Mouse (Mus musculus) kidney, postnatal 4 days (tissue): ENCODE results near the gene Ltbp2.

Experiments used
- DNase-seq, 2 experiments: peaks; one replicate each; pipeline ENCODE4 v3.0.0; 2021; ENCODE audit warnings: mixed read lengths in 2 of 2

The Ltbp2 gene

DNA sequence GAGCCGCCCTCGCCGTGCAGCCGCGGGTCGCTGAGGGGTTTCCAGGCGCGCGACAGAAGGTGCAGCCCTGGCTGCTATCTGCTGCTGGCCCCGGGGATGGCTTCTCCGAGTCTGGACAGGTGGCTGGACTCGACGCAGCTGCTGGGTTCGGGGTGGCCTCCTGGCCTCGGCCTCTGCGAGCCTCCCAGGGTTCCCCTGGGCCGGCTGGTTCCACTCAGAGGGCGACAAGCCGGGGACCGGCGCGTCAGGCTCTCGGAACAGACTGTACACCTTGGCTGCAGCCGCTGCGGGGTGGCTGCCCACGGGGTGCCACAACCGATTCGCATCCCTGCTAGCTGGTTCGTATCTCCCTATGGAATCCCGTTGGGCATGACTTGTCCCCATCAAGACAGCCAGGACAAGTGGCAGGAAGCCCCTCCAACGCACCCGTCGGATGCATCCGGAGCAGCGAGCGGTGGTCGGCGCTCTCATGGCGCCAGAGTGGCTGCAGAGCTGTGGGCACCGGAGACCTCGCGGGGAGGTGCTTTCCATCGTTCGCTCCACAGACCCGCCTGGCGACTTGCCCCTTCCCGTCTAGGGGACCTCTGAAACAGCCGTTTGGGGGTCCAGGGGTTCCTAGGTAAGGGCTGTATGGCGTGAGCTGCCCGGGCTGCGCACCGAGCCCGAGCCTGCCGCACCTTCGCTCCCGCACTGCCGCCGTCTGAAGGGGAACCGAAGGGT lies 411 bp downstream of the Ltbp2 start:
- peak; percentile 31 to 44 for DNase-seq

DNA sequence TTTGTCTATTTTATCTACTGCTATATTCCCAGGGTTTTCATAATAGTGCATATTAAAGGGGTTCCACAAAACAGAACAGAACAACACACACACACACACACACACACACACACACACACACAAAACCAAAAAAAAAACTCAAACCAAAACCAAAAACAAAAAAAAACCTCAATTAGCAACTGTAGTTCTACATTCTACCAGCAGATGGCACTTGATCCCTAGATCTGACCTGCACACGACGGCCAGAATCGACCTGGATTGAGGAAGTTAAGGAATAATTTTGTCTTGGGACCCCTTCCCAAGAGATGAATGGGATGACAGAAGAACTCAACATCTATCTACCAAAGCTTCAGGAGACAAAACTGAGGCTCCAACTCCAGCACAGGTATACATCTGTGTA lies 2.9 kb downstream of the Ltbp2 start:
- DNase-seq: no peak

DNA sequence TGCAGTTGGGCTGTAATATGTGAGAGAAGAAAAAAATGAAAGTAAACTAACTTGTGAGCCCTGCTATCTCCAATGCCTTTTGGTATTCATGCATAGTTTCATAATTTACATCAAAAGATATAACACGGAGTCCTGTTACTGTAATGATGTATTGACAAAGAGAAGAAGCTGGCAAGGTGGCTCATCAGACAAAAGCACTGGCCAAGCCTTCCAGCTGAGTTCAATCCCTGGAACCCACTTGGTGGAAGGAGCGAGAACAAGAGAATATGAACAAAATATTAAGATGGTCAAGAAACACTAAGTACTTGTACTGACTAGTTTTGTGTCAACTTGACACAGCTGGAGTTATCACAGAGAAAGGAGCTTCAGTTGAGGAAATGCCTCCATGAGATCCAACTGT lies 4.0 kb downstream of the Ltbp2 start:
- DNase-seq: no peak

DNA sequence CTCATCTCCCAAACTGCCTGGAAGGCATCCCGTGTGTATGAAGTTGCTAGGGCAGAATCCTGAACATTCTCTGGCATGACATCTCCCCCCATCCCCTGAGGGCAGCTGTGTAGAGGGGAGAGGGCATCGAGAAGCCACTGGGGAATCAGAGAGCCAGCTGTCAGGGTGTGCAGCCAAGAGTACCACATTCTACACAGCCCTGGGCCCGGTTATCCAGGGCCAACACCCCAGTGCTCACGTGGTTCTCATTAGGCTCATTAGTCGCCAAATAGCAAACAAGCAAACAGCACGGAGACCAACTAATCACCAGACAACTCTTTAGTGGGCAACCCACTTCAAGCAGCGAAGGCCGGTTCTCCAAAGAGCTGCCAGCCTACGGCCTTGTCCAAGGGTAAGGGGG lies 10.9 kb downstream of the Ltbp2 start:
- no peak for DNase-seq

DNA sequence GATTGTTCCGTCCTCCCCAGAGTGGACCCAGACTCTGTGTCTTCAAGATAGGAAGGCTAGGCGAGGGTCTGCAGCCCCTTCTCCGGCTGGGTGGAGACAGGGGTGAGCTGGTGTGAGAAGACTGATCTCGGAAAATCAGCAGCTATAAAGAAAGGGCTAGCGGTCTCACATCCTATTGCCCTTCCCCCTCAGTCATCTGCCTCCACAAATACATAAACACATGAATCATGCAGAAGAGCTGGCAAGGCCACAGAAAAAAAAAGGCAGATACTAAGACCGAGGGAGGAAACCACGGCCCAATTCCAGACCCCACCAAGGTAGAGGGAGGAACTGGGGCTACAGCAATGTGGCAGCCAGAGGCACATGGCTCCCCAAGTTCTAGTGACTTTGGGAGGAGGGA lies 11.5 kb downstream of the Ltbp2 start:
- no peak for DNase-seq

DNA sequence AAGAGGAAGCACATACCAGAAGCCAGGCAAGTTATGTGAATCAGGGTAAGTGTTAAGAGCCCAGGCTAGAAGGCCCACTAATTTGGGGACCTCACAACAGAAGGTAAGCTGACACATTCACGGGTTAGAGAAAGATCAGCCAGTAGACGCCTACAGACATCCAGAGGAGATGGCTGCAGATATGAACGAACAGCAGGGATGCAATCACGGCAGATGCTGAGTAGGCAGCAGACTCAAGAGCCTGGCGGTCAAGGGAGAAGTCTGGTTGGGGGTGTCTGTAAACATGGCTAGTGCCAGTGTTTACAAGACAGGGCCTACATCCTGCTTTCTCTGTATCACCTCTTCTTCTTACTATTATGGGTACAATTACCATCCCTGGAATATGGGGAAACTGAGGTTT lies 13.1 kb downstream of the Ltbp2 start:
- no peak for DNase-seq

DNA sequence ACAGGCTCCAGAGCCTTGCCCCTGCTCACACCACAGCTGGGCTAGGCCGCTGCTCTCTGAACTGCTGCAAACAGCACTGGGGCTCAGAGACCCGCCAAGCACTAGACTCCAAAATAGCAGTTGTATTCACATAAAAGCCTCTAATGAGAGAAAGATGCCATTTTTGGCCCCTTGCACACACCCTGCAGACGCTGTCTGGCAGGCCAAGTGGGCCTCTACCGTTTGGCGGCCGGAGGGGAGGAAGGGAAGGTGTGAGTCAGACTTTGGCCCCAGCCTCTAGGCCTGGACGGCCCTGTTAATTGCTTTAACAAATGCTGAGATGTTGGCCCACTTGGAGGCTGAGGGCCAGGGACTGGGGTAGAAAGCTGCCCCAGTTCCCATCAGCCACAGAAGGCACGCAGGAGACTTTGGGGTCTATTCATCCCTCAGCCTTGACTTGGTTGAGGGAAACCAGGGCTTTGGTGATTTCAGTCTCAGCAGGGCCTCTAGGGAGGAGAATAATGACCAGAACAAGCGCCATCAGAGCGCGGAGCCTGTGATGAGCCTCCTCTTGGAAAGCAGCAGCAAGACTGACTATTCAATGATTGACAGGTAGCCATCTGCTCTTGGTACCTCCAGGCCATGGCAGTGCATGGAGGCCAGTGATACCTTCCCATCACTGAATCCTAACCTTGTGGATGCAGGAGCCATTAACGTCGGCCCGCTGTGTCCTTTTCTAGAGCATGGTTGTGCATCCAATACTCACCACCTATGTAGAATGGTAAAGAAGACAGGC lies 14.0 kb downstream of the Ltbp2 start:
- DNase-seq: no peak

DNA sequence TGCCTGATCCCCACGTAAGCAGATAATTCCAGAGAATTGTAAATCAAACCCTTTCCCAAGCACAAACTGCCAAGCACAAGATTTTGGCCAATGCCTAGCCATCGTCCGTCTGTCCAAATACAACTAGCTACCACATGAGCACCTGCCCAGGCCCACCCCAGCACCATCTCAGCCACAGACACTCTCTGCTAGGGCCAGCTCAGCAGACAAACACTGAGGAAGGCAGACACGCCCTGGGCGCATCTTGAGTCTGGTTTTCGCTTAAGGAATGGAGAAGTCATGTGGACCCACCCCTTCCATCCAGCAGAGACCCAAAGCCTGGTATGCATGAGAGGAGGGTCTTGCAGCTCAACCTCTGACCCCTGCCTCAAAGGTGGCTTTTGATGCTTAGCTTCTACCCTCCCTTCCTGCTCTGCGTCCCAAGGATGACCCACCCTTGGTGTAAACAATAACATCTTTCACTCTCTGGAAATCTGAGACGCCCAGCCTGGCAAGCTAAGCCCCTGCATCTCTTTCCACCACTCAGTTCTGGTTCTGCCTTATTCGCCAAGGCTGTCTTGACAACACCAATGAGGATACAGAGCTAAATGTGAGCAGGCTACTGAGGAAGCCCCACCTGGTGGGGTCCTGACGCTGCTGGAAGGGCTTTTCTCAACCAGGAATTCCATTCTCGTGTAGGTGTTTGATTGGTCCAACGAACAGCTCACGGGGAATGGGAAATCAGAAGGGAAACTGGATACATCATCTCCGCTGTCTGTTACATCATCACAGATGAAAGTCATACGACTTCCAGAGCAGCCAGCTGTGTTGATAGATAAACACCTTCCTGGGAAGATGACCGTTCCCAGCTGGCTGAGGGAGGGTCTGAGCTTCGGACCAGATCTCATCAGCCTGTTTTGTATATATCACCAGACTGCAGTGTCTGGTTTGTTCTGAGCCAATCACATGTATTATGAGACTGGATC lies 17.9 kb downstream of the Ltbp2 start:
- DNase-seq: no peak

DNA sequence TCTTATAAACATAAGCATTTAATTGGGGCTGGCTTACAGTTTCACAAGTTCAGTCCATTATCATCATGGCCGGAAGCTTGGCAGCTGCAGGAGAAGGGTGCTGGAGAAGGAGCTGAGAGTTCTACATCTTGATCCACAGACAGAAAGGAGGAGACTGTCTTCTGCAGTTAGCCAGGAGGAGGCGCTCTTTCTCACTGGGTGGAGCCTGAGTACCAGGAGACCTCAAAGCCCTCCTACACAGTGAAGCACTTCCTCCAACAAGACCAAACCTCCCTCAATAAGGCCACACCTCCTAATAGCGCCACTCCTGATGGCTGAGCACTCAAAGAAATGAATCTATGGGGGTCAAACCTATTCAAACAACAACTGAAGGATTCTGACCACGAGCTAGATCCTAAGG lies 18.6 kb downstream of the Ltbp2 start:
- DNase-seq: no peak

DNA sequence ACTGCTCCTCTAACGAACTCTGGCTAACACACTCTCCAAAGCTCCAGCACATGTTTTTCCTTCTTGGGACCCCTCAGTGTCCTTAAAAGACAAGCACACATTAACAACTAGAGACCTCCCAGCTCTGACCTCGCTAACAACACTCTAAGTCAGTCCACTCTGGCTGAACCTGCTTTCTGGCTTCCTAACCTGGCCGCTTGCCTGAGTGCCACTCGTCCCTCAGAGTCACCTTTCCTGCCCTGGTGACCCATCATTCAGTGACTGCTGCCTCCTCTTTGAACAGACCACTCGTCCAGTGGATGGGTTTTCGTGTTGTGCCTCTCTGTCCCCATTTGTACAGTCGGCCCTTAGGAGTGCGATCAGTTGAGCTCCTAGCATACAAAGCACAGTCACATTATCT lies 19.8 kb downstream of the Ltbp2 start:
- DNase-seq: no peak

DNA sequence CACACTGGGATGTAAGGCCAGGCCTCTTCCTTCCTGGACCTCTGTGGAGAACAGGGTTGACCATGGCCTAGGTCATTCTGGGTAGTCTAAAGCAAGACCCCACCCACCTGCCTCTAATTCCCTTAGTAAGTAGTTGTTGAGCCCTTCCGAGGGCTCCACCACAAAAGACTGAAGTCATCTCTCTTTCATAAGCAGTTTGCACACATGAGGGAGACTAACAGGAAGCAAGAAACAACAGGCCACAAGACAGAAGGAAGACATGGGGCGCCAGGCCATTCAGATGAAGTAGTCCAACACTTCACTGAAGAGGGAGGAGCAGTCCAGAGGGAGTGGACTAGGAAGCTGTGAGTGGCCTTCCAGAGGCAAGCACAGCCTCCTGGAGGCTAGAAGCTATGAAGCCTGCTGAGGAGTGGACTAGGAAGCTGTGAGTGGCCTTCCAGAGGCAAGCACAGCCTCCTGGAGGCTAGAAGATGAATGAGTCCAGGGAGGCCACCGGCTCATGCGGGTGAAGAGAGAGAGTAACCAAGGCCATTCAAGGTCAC lies 21.2 kb downstream of the Ltbp2 start:
- no peak for DNase-seq

DNA sequence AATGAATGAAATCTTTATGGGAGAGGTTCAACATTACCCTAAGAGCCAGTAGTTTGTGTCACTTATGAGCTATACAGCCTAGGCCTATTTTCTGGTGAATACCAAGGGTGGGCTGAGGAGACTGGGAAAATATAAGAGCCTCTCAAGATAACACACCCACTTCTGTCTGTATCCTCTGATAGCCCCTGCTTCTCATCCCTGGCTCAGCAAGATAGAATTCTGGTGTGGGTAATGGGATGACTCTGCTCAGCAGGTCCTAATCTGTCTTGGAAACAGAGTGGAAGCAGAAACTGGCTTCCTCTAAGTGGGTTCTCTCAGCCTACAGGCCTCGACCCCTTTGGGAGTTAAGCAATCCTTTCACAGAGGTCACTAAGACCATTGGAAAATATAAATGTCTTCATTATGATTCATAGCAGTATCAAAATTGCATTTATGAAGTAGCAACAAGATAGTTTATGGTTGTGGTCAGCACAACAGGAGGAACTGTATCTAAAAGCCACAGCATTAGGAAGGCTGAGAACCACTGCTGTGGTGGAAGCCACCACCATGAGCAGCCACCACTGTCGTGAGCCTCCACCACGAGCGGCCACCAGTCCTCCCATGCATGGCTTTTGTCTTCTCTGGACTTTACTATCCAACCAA lies 21.8 kb downstream of the Ltbp2 start:
- no peak for DNase-seq

DNA sequence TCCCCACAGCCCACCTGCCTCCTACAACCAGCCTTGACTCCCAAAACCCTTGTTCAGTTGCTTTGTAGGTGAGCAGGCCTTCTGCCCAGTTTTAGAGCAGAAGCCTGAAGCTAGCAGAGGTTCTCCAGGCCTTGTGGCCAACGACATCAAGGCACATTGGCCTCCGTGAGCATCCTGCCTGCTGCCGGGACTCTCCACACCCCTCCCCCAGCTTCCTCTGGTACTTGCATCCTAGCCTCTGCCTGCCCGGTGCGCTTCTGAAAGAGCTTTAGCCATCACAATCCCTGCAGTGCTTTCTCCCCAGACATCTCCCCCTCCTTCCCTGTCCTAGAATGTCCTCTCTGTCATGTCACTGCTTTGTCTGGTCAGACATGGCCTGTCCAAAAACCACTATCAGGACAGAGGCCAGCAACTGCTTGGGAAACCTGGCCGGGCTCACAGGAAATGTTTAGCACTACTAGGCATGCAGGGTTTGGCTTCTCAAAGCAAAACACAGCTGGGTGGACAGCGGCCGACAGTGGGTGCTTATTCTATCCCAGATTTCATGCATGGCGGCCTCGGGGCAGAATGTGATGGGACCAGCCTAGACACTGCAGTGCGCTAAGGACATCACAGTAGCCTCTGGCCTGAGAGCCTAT lies 24.8 kb downstream of the Ltbp2 start:
- DNase-seq: peak; percentile 17 to 40

DNA sequence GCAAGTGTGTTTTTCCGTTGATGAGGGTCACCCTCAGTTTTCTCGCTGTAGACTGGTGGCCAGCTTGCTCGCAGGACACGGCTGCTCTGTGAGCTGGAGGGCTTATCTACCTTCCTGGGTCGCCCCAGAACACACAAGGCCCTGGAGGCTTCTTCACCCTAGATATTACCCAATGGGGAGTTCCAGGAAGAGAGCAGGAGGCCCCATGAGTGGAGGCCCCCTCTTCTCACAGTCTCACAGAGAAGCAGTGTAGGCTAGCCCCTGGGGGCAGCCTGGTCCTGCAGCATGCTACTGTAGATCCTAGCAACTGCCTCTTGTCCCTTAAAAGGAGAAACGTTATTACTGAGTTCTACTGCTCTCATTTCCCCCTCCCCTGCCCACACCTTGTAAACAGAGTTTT lies 28.4 kb downstream of the Ltbp2 start:
- DNase-seq: no peak

DNA sequence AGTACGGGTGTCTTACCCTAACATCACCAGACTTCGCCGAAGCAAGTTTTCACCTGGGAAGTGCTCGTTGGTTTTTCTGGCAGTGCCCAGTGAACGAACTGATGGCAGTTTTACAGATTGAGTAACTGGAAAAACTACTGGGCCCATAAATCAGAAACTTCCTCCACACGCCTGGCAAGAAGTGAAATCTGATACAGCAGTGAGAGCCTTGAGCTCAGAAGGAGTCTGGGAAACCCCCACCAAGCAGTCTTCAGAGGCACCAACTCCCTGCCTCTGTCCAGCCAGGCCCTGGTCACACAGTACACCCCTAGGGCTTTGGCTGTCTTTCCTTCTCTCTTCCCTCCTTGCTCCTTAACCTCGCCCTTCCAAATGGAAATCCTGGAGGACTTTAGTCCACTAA lies 28.9 kb downstream of the Ltbp2 start:
- peak; percentile 56 to 72 for DNase-seq

DNA sequence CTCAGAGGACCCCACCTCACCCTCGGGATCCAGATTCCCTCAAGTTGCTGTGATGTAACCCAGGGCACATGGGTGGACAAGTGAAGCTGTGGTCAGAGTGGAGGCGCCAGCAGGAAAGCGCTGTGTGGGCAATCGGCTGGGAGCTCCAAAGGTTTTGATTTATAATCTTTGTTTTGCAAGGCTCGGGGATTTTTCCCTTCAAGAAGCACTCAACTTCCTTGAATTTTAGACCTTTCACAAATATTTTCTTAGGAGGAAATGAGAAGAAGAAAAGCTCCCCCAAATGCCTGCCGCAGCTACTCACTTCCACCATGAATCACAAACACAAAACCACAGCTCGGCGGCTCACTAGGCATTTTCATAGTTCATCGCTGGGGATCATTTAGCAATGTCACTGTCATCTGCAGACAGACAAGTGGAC lies 29.7 kb downstream of the Ltbp2 start:
- DNase-seq: peak; percentile 25 to 38

DNA sequence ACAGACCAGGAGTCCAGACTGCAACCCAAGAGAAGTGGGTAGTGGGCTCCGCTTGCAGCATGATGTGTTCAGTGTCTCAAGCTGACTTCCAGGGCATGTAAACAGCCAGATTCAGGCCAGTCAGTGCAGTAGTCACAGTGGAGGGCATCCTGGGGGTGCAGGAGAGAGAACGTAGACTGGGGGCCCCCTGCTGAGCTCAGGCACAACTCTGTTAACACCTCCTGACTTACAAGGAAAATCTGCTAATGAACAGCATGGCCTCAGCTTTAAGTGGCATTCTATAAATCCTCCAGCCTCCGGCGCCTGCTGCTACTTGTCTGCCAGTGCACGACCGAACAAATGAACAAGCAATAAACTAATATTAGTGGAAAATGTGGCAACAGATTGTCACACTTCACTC lies 33.6 kb downstream of the Ltbp2 start:
- DNase-seq: no peak

DNA sequence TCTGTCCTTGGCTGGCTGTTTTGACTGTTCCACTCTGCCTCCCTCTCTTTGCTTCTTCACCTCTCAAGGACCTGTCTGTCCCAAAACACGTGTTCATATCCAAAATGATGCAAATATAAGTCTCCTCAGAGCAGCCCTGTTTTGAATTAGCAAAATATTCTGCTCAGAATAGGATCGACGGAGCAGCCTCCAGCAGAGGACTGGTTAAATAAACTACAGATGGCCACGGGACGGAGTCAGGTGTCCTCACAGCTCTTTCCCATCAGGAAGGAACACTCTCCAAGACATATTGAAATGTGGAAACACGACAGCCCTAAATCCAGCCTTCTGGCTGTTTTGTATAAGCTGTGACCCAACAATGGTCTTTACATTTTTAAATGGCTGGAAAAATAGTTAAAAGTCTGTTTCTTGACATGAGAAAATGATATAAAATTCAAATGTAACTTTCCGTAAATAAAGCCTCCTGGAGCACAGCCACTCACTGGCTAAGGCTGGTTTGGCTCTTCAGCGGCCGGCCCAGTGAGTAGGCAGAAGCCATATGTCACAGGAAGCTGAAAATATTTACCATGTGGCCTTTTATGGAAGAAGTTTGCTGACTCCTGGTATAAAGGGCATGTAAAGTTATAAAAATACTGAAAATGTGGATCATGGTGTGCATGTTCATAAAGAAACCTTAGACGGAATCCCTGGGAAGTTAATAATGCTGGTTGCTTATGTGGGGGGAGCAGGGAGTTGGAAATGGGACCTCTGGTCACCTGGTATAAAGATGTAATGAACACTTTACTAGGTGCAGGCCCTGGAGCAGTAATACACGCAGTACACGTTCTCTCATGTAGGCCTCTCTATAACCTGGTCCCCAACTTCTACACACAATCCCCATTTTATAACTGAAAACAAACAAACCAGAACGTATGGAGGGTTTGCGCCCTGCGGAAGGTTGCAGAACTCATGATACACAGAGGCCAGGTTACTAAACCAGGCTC lies 34.9 kb downstream of the Ltbp2 start:
- DNase-seq: no peak

DNA sequence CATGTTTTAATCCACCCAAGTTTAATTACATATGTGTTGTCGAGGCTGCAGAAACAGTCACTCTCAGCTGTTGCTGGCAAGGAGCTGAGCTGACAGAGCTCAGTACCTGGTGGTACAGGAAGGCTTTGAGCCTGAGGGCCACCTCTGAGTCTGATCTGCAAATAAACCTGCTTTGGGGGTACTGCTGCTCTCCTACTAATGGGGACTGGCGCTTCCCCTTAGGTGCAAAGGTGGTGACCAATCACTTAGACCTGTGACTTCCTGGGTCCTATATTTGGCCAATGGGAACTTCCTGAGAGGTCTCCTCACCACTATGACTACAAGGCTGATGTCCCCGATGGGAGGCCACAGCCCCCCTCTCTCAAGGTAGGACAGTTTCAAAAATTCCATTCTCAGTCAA lies 35.6 kb downstream of the Ltbp2 start:
- DNase-seq: no peak

DNA sequence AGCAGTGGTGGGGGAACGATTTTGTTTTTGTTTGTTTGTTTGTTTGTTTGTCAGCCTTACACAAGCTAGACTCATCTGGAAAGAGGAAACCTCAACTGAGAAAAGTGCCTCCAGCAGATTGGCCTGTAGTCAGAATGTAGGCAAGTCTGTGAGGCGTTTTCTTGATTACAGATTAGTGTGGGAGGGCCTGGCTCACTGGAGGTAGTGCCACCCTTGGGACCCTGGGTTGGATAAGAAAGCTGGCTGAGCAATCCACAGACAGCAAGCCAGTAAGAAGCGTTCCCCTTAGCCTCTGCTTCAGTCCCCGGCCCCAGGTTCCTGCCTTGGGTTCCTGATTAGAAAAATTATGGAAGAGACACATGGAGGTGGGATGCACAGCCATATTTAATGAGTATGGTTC lies 36.4 kb downstream of the Ltbp2 start:
- no peak for DNase-seq

DNA sequence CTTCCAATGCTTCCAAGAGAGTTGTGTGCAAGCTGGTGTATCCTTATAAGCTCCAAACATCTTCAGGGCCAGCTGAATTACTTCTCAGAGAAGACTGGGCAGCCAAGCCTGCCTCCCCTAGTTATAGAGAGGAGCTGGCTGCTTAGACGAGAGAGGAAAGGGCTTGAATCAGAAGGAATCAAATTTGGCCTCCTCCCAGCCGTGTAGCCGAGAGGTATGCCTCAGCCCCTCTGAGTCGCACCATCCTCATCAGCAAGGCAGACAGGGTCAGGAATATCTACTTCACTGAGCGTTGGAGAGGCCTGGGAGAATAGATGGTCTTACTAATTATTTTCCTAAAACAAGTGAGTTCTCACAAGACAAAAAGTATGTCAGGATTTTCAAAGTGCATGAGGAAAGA lies 40.7 kb downstream of the Ltbp2 start:
- no peak for DNase-seq
